Mouse (Mus musculus): ENCODE measurements at regions not wholly inside any gene's neighbourhood (a gene's known extent, or its start where the extent isn't known, plus 50 kb on each side); places are given as distances from the start of the nearest gene placed in this dataset.
A peak's percentile ranks its signal among the peaks of the same experiment; 100 is the strongest.

DNA sequence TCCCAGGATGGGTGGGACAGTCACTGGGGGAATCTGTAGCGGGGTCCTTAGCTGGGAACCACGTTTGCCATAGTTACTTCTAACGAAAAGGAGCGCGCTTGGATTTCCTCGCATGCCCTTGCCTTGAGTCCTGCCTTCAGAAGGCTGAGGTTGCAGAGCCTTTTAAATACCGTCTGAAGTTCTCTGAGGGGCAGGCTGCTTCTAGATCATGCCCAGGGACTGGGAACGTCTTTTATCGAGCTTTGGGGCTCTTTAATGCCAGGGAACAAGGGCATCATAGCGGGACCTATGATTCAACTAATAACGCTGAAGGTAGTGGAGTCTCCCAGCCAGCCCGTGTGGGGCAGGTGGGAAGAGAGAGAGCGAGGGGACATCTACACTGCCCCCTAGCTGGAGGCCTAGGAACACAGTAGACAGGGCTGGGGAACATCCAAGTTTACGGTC, 369.1 kb downstream of the Vrk1 start:
- TF ChIP-seq POLR2A (IDR thresholded peaks at IDR 0.05; ENCODE audit: borderline replicate concordance, insufficient read depth, low read length) (no peak), CTCF (IDR thresholded peaks at IDR 0.05; ENCODE audit: borderline replicate concordance, insufficient read depth, low read depth, low read length) (peak; percentile 61; the same call in 1 of the 2 replicates)

Data from cerebellum, adult 2 months (tissue).